Mouse (Mus musculus) gastrocnemius, postnatal 25 days (tissue): Measurements from ENCODE around the gene Ankrd31. TPM values are rescaled to one million over a fixed set of nuclear protein-coding genes. Genes with fewer than 3 reads are reported as not detected.
"Not testable (repeated sequence)": the region's sequence is repeated elsewhere in the genome, so short reads cannot be mapped to it uniquely, and the experiment has no call there.

Source experiments
- DNase-seq: peaks from one replicate; pipeline ENCODE4 v3.0.0; 2022
- total RNA-seq, 2 experiments: library from RNA; stranded (reverse); gene quantifications; 1 replicate in 1 of 2; 2 replicates in 1 of 2; pipeline ENCODE4 v1.2.3; 2021

Gene Ankrd31
- total RNA-seq, 2 experiments from 2014 or later, result not detected

- DNase-seq, result no peak
These were observed 111.1 kb downstream of the Ankrd31 start for GRCm38 (mm10) chr13:96859161-96859560.

- DNase-seq, result no peak
These were observed 122.7 kb downstream of the Ankrd31 start for GRCm38 (mm10) chr13:96870742-96871141.

- no peak for DNase-seq
These were observed 126.0 kb downstream of the Ankrd31 start for GRCm38 (mm10) chr13:96874071-96874470.

GRCm38 (mm10) chr13:96878220-96879057 lies 130.4 kb downstream of the Ankrd31 start:
- DNase-seq, result no peak

GRCm38 (mm10) chr13:96884534-96884933 lies 136.5 kb downstream of the Ankrd31 start:
- no peak for DNase-seq

- no peak for DNase-seq
These were observed 141.9 kb downstream of the Ankrd31 start for GRCm38 (mm10) chr13:96889985-96890384.

- DNase-seq, result no peak
These were observed 147.1 kb downstream of the Ankrd31 start for GRCm38 (mm10) chr13:96895144-96895543.

- DNase-seq, result no peak
These were observed 158.6 kb downstream of the Ankrd31 start for GRCm38 (mm10) chr13:96906717-96907116.

GRCm38 (mm10) chr13:96911202-96911601 lies 163.1 kb downstream of the Ankrd31 start:
- no peak for DNase-seq

- not testable (repeated sequence) for DNase-seq
These were observed 175.1 kb downstream of the Ankrd31 start for GRCm38 (mm10) chr13:96923134-96923533.

GRCm38 (mm10) chr13:96923999-96924961 lies 176.2 kb downstream of the Ankrd31 start, which contains the start of gene Gcnt4:
TSS of gene Gcnt4 (plus strand) at chr13:96924689.
- DNase-seq, result peak; percentile 40

GRCm38 (mm10) chr13:96924985-96925745 lies 177.1 kb downstream of the Ankrd31 start:
- no peak for DNase-seq

- no peak for DNase-seq
These were observed 178.1 kb downstream of the Ankrd31 start for GRCm38 (mm10) chr13:96925991-96926725.

GRCm38 (mm10) chr13:96927781-96928180 lies 179.7 kb downstream of the Ankrd31 start:
- DNase-seq, result no peak

GRCm38 (mm10) chr13:96928432-96929039 lies 180.5 kb downstream of the Ankrd31 start:
- no peak for DNase-seq

GRCm38 (mm10) chr13:96932745-96933144 lies 184.7 kb downstream of the Ankrd31 start:
- DNase-seq, result no peak

- no peak for DNase-seq
These were observed 185.3 kb downstream of the Ankrd31 start for GRCm38 (mm10) chr13:96933367-96933766.

GRCm38 (mm10) chr13:96936173-96936777 lies 188.2 kb downstream of the Ankrd31 start:
- no peak for DNase-seq

GRCm38 (mm10) chr13:96937059-96937558 lies 189.0 kb downstream of the Ankrd31 start:
- DNase-seq, result no peak

- no peak for DNase-seq
These were observed 191.6 kb downstream of the Ankrd31 start for GRCm38 (mm10) chr13:96939680-96940079.
